Mouse (Mus musculus) midbrain, postnatal 0 days (tissue): ENCODE measurements at regions not wholly inside any gene's neighbourhood (a gene's known extent, or its start where the extent isn't known, plus 50 kb on each side); places are given as distances from the start of the nearest gene placed in this dataset.
A peak's percentile ranks its signal among the peaks of the same experiment; 100 is the strongest.

ENCODE experiments used
- ATAC-seq: fragments of 200-750 bp; cut with Nextera tagmentation; 2 replicates; pipeline ENCODE4 v1.8.0; 2017; ENCODE audit warnings: moderate number of reproducible peaks, mild to moderate bottlenecking, moderate TSS enrichment, moderate library complexity; ENCODE audit not compliant: low FRiP score
- DNase-seq: peaks from one replicate; pipeline ENCODE4 v3.0.0-alpha.2; 2015; ENCODE audit warnings: low spot score
- H3K27ac ChIP-seq: fragments of 300-500 bp; sonication (generic); 2 replicates; pipeline ENCODE4 v1.5.1; 2014; ENCODE audit warnings: low read depth, mild to moderate bottlenecking, low read length, mixed read lengths
- H3K27me3 ChIP-seq: fragments of 300-500 bp; sonication (generic); 2 replicates; pipeline ENCODE4 v1.6.1; 2014; ENCODE audit warnings: low read length, control low read depth, mixed read lengths; ENCODE audit not compliant: insufficient read depth
- H3K36me3 ChIP-seq: fragments of 300-500 bp; sonication (generic); 2 replicates; pipeline ENCODE4 v1.6.1; 2014; ENCODE audit warnings: low read length, control low read depth, mixed read lengths; ENCODE audit not compliant: insufficient read depth
- H3K4me1 ChIP-seq: fragments of 300-500 bp; sonication (generic); 2 replicates; pipeline ENCODE4 v1.6.1; 2014; ENCODE audit warnings: mild to moderate bottlenecking, control low read depth, antibody characterized with exemption, low read length, mixed read lengths; ENCODE audit not compliant: insufficient read depth
- H3K4me2 ChIP-seq: fragments of 300-500 bp; sonication (generic); 2 replicates; pipeline ENCODE4 v1.6.1; 2014; ENCODE audit warnings: low read depth, mild to moderate bottlenecking, low read length, mixed read lengths; ENCODE audit not compliant: poor library complexity, severe bottlenecking
- H3K4me3 ChIP-seq: fragments of 300-500 bp; sonication (generic); 2 replicates; pipeline ENCODE4 v1.5.1; 2014; ENCODE audit warnings: low read depth, mild to moderate bottlenecking, low read length, moderate library complexity
- H3K9ac ChIP-seq: fragments of 300-500 bp; sonication (generic); replicated peaks from 2 replicates; pipeline ENCODE4 v1.6.1; 2014; ENCODE audit warnings: mild to moderate bottlenecking, low read length, moderate library complexity, mixed read lengths; ENCODE audit not compliant: poor library complexity, severe bottlenecking
- H3K9me3 ChIP-seq: fragments of 300-500 bp; sonication (generic); 2 replicates; pipeline ENCODE4 v1.6.1; 2016; ENCODE audit warnings: low read length, control low read depth
- CTCF ChIP-seq: IDR thresholded peaks from 2 replicates; pipeline ENCODE4 v1.5.1; 2016; ENCODE audit warnings: antibody characterized with exemption, mild to moderate bottlenecking
- WGBS: fragments of 180-500 bp; shearing (Covaris S2); extraction: QIAGEN DNeasy Blood & Tissue Kit; methylation state at CpG from one replicate; pipeline ENCODE4 v1.1.7; 2014; 5-methylcytosine and 5-hydroxymethylcytosine counted together

DNA sequence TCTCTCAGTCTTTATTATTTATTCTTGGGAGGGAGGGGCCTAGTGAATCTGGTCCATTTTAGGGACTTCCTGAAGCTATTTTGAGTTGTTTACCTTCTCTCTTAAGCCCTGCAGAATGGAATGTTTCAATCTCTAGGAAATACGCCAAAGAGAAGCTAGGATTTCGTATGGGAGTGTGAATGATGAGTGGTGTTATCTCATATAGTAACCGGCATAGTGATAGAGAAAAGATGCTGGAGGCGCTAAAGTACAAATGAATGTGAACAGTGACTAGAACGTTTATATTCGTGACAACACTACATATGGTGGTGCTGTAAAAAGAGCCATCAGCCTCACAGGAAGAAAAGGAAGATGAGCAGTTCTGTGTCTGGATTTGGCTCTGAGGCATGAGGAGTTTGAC is 145.2 kb upstream of the Ube2e3 start:
- Histone ChIP-seq H3K4me1 (no peaks in the 10 kb centered on the region), H3K36me3 (no peaks in the 10 kb centered on the region), H3K4me3 (no peak overlapping the region), H3K27ac (no peak overlapping the region), H3K9me3 (no peaks in the 10 kb centered on the region), H3K9ac (no peak overlapping the region), H3K4me2 (no peak overlapping the region), H3K27me3 (no peaks in the 10 kb centered on the region)
- DNase-seq (no peak), ATAC-seq (no peak)
- whole genome bisulfite sequencing, result 89% methylated on average over 6 of the region's 6 CpGs
- no peak for TF ChIP-seq CTCF

DNA sequence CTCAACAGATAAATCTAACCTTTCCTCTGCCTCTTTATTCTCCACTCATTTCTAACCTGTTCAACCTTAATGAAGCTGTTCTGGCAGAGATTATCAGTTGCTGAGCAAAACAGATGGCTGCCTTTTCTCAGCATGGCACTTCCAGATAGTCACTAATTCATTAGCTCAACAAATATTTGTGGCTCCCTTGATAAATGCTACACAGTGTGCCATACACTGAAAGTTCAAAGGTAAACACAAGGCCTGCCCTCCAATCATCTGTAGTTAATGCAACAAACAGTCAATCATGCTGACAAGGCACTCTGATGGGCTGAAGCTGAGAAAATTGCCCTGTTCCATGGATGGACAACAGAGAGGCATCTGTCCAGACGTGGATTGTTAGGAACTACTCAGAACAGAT is 149.4 kb upstream of the Ube2e3 start:
- Histone ChIP-seq H3K4me2 (no peak overlapping the region), H3K4me3 (no peak overlapping the region), H3K27me3 (no peaks in the 10 kb centered on the region), H3K36me3 (no peaks in the 10 kb centered on the region), H3K27ac (no peak overlapping the region), H3K4me1 (no peaks in the 10 kb centered on the region), H3K9ac (no peak overlapping the region), H3K9me3 (no peaks in the 10 kb centered on the region)
- no peak for ATAC-seq
- TF ChIP-seq CTCF, result no peak
- WGBS, result 72% methylated on average over 1 of the region's 1 CpGs
- DNase-seq, result no peak

DNA sequence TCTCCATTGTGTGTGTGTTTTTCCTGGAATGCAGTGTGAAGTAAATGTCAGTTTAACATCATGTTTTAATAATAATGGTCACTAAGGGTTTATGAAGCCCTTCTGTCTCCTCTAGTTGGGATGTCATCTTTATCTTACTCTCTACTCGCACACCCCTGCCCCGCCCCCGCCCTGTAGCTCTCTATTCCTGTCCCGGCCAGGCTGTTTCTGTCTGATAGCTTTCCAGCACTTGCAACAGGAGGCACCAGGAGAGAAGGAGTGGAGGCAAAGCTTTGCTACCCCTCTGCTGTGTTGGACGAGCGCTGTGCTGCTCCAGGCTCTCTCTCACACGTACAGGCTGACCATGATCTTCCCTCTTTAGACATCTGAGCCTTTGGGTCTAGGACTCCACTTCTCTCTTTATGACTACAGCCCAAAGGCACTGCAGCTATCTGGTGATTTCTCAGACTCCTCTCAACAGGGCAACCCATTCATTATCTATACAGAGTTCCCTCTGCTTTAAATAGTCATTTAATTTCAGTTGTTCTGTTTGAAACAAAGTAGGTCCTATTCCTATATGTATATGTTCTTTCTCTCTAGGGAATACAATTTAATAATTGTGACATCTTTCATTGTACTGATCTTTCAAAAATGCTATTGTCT is 151.6 kb upstream of the Ube2e3 start:
- Histone ChIP-seq H3K27ac (no peak overlapping the region), H3K4me2 (no peak overlapping the region), H3K36me3 (no peaks in the 10 kb centered on the region), H3K9me3 (no peaks in the 10 kb centered on the region), H3K4me3 (no peak overlapping the region), H3K9ac (no peak overlapping the region), H3K27me3 (no peaks in the 10 kb centered on the region), H3K4me1 (no peaks in the 10 kb centered on the region)
- no peak for ATAC-seq
- 77% methylated on average over 7 of the region's 7 CpGs for WGBS
- TF ChIP-seq CTCF, result no peak
- DNase-seq, result no peak

DNA sequence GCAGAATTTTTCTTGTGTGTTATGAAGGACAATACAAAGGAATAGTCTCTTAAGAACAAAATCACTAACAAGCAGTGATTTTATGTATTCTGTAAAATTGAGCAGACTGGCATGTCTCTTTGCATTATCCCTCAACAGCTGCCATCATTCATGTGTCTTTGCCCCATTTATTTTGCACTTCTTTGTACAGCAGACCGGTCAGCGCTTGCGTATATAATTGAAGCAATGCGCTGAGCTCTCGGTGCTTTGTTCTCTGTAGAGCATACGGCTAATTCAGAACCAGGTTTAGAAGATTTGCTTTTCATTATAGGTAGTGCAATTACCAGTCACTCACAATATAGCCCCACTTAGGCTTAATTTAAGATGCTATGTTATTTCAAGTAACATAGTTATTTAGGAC is 173.1 kb upstream of the Ube2e3 start:
- H3K36me3 ChIP-seq, result no peaks in the 10 kb centered on the region
- H3K9me3 ChIP-seq, result no peaks in the 10 kb centered on the region
- H3K27ac ChIP-seq, result no peak overlapping the region
- H3K27me3 ChIP-seq, result no peaks in the 10 kb centered on the region
- H3K4me1 ChIP-seq, result no peaks in the 10 kb centered on the region
- no peak for DNase-seq
- TF ChIP-seq CTCF, result no peak
- H3K9ac ChIP-seq, result no peak overlapping the region
- H3K4me3 ChIP-seq, result no peak overlapping the region
- WGBS, result 34% methylated on average over 6 of the region's 6 CpGs
- no peak overlapping the region for H3K4me2 ChIP-seq
- ATAC-seq, result no peak

DNA sequence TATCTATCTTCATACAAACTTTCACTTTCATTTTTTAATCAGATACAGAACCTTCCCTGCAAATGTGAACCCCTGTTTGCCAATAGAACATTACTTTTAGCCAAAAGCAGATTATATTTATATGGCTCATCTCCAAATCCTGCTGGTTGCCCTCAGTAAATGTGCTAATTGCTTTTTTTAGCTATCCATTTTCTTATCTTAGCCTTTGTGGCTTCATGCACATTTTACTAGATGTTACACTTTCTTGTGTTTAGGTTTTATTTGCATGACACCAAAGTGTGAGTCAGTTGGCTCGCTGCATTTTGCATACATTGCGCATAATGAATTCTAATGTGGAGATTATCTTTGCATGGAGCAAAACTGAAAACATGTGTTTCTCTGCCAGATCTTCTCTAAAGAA is 211.3 kb upstream of the Ube2e3 start:
- no peak overlapping the region for H3K4me3 ChIP-seq
- H3K9me3 ChIP-seq, result no peaks in the 10 kb centered on the region
- H3K27me3 ChIP-seq, result no peaks in the 10 kb centered on the region
- ATAC-seq (no peak), DNase-seq (peak; percentile 6)
- TF ChIP-seq CTCF, result no peak
- no peaks in the 10 kb centered on the region for H3K36me3 ChIP-seq
- no peak overlapping the region for H3K9ac ChIP-seq
- whole genome bisulfite sequencing, result 62% methylated on average over 2 of the region's 2 CpGs
- H3K4me2 ChIP-seq, result no peak overlapping the region
- H3K4me1 ChIP-seq, result no peaks in the 10 kb centered on the region
- no peak overlapping the region for H3K27ac ChIP-seq

DNA sequence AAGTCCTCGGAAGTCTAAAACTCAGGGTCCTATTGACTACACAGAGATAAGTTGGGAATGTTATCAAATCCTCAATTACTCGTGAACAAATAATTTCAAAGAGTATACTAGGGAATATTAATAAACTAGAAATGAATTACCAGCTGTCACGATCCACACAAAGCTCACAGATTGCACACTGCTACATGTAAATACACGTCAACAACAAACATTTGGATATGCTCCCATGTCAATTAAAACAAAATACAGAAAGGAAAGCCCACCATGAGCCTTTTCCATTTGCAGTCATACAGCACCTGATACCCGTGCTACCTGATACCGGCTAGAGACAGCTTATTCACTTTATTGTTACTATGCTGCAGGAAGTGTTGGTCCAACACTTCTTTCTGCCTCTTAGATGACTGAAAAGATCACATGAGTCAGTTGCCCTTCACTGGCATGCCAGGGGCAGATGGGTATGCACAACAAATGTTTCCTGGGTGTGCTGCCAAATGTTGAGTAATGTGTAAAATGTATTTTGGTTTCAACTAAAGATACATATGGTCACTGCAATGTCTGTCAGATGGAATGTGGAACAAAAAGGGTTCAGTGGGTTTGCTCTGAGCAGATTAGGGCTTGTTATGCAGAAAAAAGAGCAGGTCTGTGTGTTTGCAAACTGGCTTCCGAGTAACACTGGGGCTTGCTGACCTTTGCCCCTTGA is 212.6 kb upstream of the Ube2e3 start:
- no peaks in the 10 kb centered on the region for H3K9me3 ChIP-seq
- H3K4me1 ChIP-seq, result no peaks in the 10 kb centered on the region
- H3K4me3 ChIP-seq, result no peak overlapping the region
- no peak overlapping the region for H3K4me2 ChIP-seq
- no peaks in the 10 kb centered on the region for H3K36me3 ChIP-seq
- ATAC-seq, result no peak
- H3K27me3 ChIP-seq, result no peaks in the 10 kb centered on the region
- H3K27ac ChIP-seq, result no peak overlapping the region
- DNase-seq, result peak; percentile 26
- TF ChIP-seq CTCF, result no peak
- 76% methylated on average over 7 of the region's 7 CpGs for WGBS
- H3K9ac ChIP-seq, result no peak overlapping the region
